Mouse (Mus musculus) liver, adult 2 months (tissue): Measurements from ENCODE around the gene Asprv1. TPM values are rescaled to one million over a fixed set of nuclear protein-coding genes. Genes with fewer than 3 reads are reported as not detected.

Source experiments
- DNase-seq: peaks from one replicate; pipeline ENCODE4 v3.0.0-alpha.2; 2011; ENCODE audit warnings: low read depth, low spot score; ENCODE audit errors: extremely low read depth
- H3K27ac ChIP-seq: fragments of 200-500 bp; replicated peaks from 2 replicates; pipeline ENCODE4 v1.5.1; 2012; ENCODE audit warnings: low read depth, mild to moderate bottlenecking, control low read depth, inconsistent platforms, low read length; ENCODE audit not compliant: insufficient read depth
- H3K27me3 ChIP-seq: fragments of 200-500 bp; 2 replicates; pipeline ENCODE4 v1.6.1; 2012; ENCODE audit warnings: mild to moderate bottlenecking, moderate library complexity, low read length, inconsistent platforms; ENCODE audit not compliant: control insufficient read depth, insufficient read depth
- H3K36me3 ChIP-seq: fragments of 200-500 bp; 2 replicates; pipeline ENCODE4 v1.6.1; 2012; ENCODE audit warnings: low read length, inconsistent platforms; ENCODE audit not compliant: control insufficient read depth, insufficient read depth
- H3K4me1 ChIP-seq: fragments of 200-500 bp; 2 replicates; pipeline ENCODE4 v1.6.1; 2011; ENCODE audit warnings: low read length; ENCODE audit not compliant: control insufficient read depth, insufficient read depth
- H3K4me3 ChIP-seq: fragments of 200-500 bp; 2 replicates; pipeline ENCODE4 v1.5.1; 2011; ENCODE audit warnings: low read depth, mild to moderate bottlenecking, control low read depth, low read length, moderate library complexity; ENCODE audit not compliant: insufficient read depth
- H3K79me2 ChIP-seq: fragments of 200-500 bp; 2 replicates; pipeline ENCODE4 v1.6.1; 2012; ENCODE audit warnings: inconsistent platforms, mild to moderate bottlenecking, low read length, moderate library complexity; ENCODE audit not compliant: control insufficient read depth, insufficient read depth
- H3K9ac ChIP-seq: fragments of 200-500 bp; 2 replicates; pipeline ENCODE4 v1.6.1; 2012; ENCODE audit warnings: low read depth, mild to moderate bottlenecking, control low read depth, inconsistent platforms, low read length
- CTCF ChIP-seq: fragments of 200-500 bp; IDR thresholded peaks from 2 replicates; pipeline ENCODE4 v1.5.1; 2011; ENCODE audit warnings: low read depth, low read length, control low read depth
- POLR2A ChIP-seq: fragments of 200-500 bp; IDR thresholded peaks from 2 replicates; pipeline ENCODE4 v1.6.1; 2011; ENCODE audit warnings: low read length, control low read depth; ENCODE audit not compliant: insufficient read depth; ENCODE audit errors: extremely low read depth
- WGBS: fragments of 180-500 bp; shearing (Covaris S2); methylation state at CpG from one replicate; pipeline ENCODE4 v1.1.7; 2018; 5-methylcytosine and 5-hydroxymethylcytosine counted together
- polyA plus RNA-seq: library from polyadenylated mRNA; depleted of rRNA; stranded (reverse); fragments of >200 nt; gene quantifications from 2 replicates; pipeline ENCODE4 v1.2.3, GENCODE M21; 2012
- total RNA-seq: library from RNA; depleted of rRNA; stranded (reverse); fragments of >200 nt; gene quantifications from 2 replicates; pipeline ENCODE4 v1.2.3, GENCODE M21; 2014

The Asprv1 gene
- total and polyA plus RNA-seq, 2 experiments = 0.10 TPM; not detected in 1

- Histone ChIP-seq H3K9ac (no peak overlapping the region), H3K79me2 (no peaks in the 10 kb centered on the region), H3K4me1 (no peaks in the 10 kb centered on the region), H3K4me3 (no peak overlapping the region), H3K27me3 (no peaks in the 10 kb centered on the region), H3K27ac (no peak overlapping the region), H3K36me3 (no peaks in the 10 kb centered on the region)
- WGBS = 80% methylated on average over 3 of the region's 3 CpGs
- DNase-seq = no peak
- TF ChIP-seq POLR2A = no peak
- no peak for TF ChIP-seq CTCF
These were observed 2.2 kb downstream of the Asprv1 start for GRCm38 (mm10) chr6:86630141-86630540.

GRCm38 (mm10) chr6:86636495-86636894 lies 8.5 kb downstream of the Asprv1 start:
- peak; percentile 84 for DNase-seq
- Histone ChIP-seq H3K36me3 (no peaks in the 10 kb centered on the region), H3K4me3 (no peak overlapping the region), H3K27ac (no peak overlapping the region), H3K27me3 (no peaks in the 10 kb centered on the region), H3K4me1 (peaks cover 1% of the 10 kb centered on the region; the same call in 1 of the 2 replicates), H3K79me2 (no peaks in the 10 kb centered on the region), H3K9ac (no peak overlapping the region)
- 24% methylated on average over 2 of the region's 2 CpGs for WGBS
- TF ChIP-seq POLR2A (no peak), CTCF (no peak)

GRCm38 (mm10) chr6:86637171-86637835 lies 9.3 kb downstream of the Asprv1 start:
- Histone ChIP-seq H3K36me3 (no peaks in the 10 kb centered on the region), H3K4me3 (no peak overlapping the region), H3K4me1 (peaks cover 1% of the 10 kb centered on the region; the same call in 1 of the 2 replicates), H3K27ac (no peak overlapping the region), H3K79me2 (no peaks in the 10 kb centered on the region), H3K9ac (no peak overlapping the region), H3K27me3 (no peaks in the 10 kb centered on the region)
- no peak for TF ChIP-seq POLR2A
- TF ChIP-seq CTCF = no peak
- 74% methylated on average over 4 of the region's 4 CpGs for WGBS
- DNase-seq = no peak

GRCm38 (mm10) chr6:86637860-86638259 lies 9.9 kb downstream of the Asprv1 start:
- H3K4me1 ChIP-seq = peaks cover 1% of the 10 kb centered on the region; the same call in 1 of the 2 replicates
- no peak for TF ChIP-seq CTCF
- no peak for TF ChIP-seq POLR2A
- H3K4me3 ChIP-seq = no peak overlapping the region
- H3K27ac ChIP-seq = no peak overlapping the region
- H3K9ac ChIP-seq = no peak overlapping the region
- H3K27me3 ChIP-seq = no peaks in the 10 kb centered on the region
- H3K79me2 ChIP-seq = no peaks in the 10 kb centered on the region
- no peaks in the 10 kb centered on the region for H3K36me3 ChIP-seq
- 93% methylated on average over 2 of the region's 2 CpGs for WGBS
- no peak for DNase-seq

- Histone ChIP-seq H3K27me3 (no peaks in the 10 kb centered on the region), H3K9ac (no peak overlapping the region), H3K36me3 (no peaks in the 10 kb centered on the region), H3K4me3 (no peak overlapping the region), H3K27ac (no peak overlapping the region), H3K79me2 (no peaks in the 10 kb centered on the region), H3K4me1 (peaks cover 1% of the 10 kb centered on the region; the same call in 1 of the 2 replicates)
- 51% methylated on average over 2 of the region's 2 CpGs for WGBS
- DNase-seq = no peak
- TF ChIP-seq POLR2A = no peak
- peak; percentile 19; the same call in 1 of the 2 replicates for TF ChIP-seq CTCF
These were observed 10.5 kb downstream of the Asprv1 start for GRCm38 (mm10) chr6:86638434-86638833.
